Comparison of ENCODE assay signal across 16 mouse cellular contexts in genomic region chr12:16270876-16271275, GRCm38 (mm10).
DNase-seq lines count a peak whose midpoint lies in the region; ATAC-seq lines count a peak whose summit lies in the region.
"Had no signal": no experiment of that assay in that cellular context is flagged by ENCODE, and none has a peak within 500 bp of the region (broad histone marks: within the 10 kb centered on the region; RNA-seq: fewer than 3 reads in every experiment).

No protein-coding gene starts in this region.

- H3K4me2 ChIP-seq in hindbrain, embryonic 12.5 days (replicated peaks), result no peak overlapping the region
- no peak overlapping the region for H3K4me2 ChIP-seq in hindbrain, embryonic 11.5 days (replicated peaks; ENCODE audit: low read depth, low read length)
- H3K4me2 ChIP-seq in heart, embryonic 12.5 days, result no peak overlapping the region
- H3K4me2 ChIP-seq: embryonic facial prominence, embryonic 15.5 days; limb, embryonic 15.5 days had no signal

- H3K4me1 ChIP-seq in hindbrain, embryonic 12.5 days, result no peaks in the 10 kb centered on the region
- H3K4me1 ChIP-seq in hindbrain, embryonic 11.5 days (replicated peaks; ENCODE audit: control insufficient read depth, insufficient read depth, low read length), result no peaks in the 10 kb centered on the region
- peaks cover 25% of the 10 kb centered on the region for H3K4me1 ChIP-seq in heart, embryonic 12.5 days (replicated peaks)
- H3K4me1 ChIP-seq: embryonic facial prominence, embryonic 15.5 days; limb, embryonic 15.5 days; megakaryocyte, embryonic 14.5 days had no signal

- no peaks in the 10 kb centered on the region for H3K9me3 ChIP-seq in hindbrain, embryonic 12.5 days (replicated peaks)
- H3K9me3 ChIP-seq in hindbrain, embryonic 11.5 days (ENCODE audit: control insufficient read depth, low read length), result no peaks in the 10 kb centered on the region
- H3K9me3 ChIP-seq in heart, embryonic 12.5 days (replicated peaks), result no peaks in the 10 kb centered on the region
- H3K9me3 ChIP-seq: embryonic facial prominence, embryonic 15.5 days; limb, embryonic 15.5 days; megakaryocyte, embryonic 14.5 days had no signal

- H3K27me3 ChIP-seq in hindbrain, embryonic 12.5 days, result no peaks in the 10 kb centered on the region
- no peaks in the 10 kb centered on the region for H3K27me3 ChIP-seq in hindbrain, embryonic 11.5 days (ENCODE audit: control insufficient read depth, insufficient read depth, low read length)
- no peaks in the 10 kb centered on the region for H3K27me3 ChIP-seq in heart, embryonic 12.5 days (replicated peaks)
- H3K27me3 ChIP-seq: embryonic facial prominence, embryonic 15.5 days; limb, embryonic 15.5 days had no signal

- H3K4me3 ChIP-seq in hindbrain, embryonic 12.5 days, result no peak overlapping the region
- H3K4me3 ChIP-seq in hindbrain, embryonic 11.5 days (ENCODE audit: low read depth, low read length), result no peak overlapping the region
- no peak overlapping the region for H3K4me3 ChIP-seq in heart, embryonic 12.5 days
- H3K4me3 ChIP-seq: embryonic facial prominence, embryonic 15.5 days; limb, embryonic 15.5 days; megakaryocyte, embryonic 14.5 days had no signal

- no peak overlapping the region for H3K9ac ChIP-seq in hindbrain, embryonic 12.5 days
- H3K9ac ChIP-seq in hindbrain, embryonic 11.5 days (ENCODE audit: low read depth, low read length), result no peak overlapping the region
- no peak overlapping the region for H3K9ac ChIP-seq in heart, embryonic 12.5 days
- H3K9ac ChIP-seq: embryonic facial prominence, embryonic 15.5 days; limb, embryonic 15.5 days had no signal

- no peak for ATAC-seq in hindbrain, embryonic 12.5 days (ENCODE audit: low FRiP score)
- no peak for ATAC-seq in hindbrain, embryonic 11.5 days (ENCODE audit: low FRiP score)
- ATAC-seq in heart, embryonic 12.5 days (ENCODE audit: insufficient number of reproducible peaks, low FRiP score), result peak; percentile 57; the same call in 1 of the 2 replicates
- no peak for ATAC-seq in CD4-positive, CD25-positive, alpha-beta regulatory T cell, adult 4 months
- ATAC-seq: forebrain, embryonic 16.5 days had no signal

- H3K36me3 ChIP-seq in hindbrain, embryonic 12.5 days, result no peaks in the 10 kb centered on the region
- no peaks in the 10 kb centered on the region for H3K36me3 ChIP-seq in hindbrain, embryonic 11.5 days (ENCODE audit: control insufficient read depth, insufficient read depth, low read length)
- no peaks in the 10 kb centered on the region for H3K36me3 ChIP-seq in heart, embryonic 12.5 days
- H3K36me3 ChIP-seq: embryonic facial prominence, embryonic 15.5 days; limb, embryonic 15.5 days had no signal

- DNase-seq in hindbrain, embryonic 11.5 days (ENCODE audit: low spot score), result no peak
- peak; percentile 12 for DNase-seq in gastrocnemius, postnatal 10 days
- peak; percentile 31 for DNase-seq in lung, postnatal 10 days
- no peak for DNase-seq in retina, postnatal 1 day
- DNase-seq in kidney, adult 8-10 months, result no peak
- DNase-seq: B cell, adult 2 months; cerebellum, postnatal 25 days; kidney, postnatal 4 days; thymus, adult 18-20 months had no signal

- WGBS in hindbrain, embryonic 12.5 days, result 76% methylated on average over 7 of the region's 7 CpGs
- WGBS in hindbrain, embryonic 11.5 days, result 85% methylated on average over 7 of the region's 7 CpGs
- WGBS in heart, embryonic 12.5 days, result 46% methylated on average over 7 of the region's 7 CpGs

- peak overlapping the region; percentile 57 for H3K27ac ChIP-seq in hindbrain, embryonic 12.5 days
- no peak overlapping the region for H3K27ac ChIP-seq in hindbrain, embryonic 11.5 days (ENCODE audit: low read depth, low read length)
- H3K27ac ChIP-seq in heart, embryonic 12.5 days (ENCODE audit: poor library complexity, severe bottlenecking), result peak overlapping the region; percentile 46
- H3K27ac ChIP-seq: embryonic facial prominence, embryonic 15.5 days; limb, embryonic 15.5 days had no signal

Comparison
In these comparisons a context has a peak if more than half of its experiments do, and no peak if none do; other contexts are left out.
1. DNase-seq: peak in gastrocnemius, postnatal 10 days (single experiment) and lung, postnatal 10 days (single experiment); none in hindbrain, embryonic 11.5 days (single experiment), retina, postnatal 1 day (single experiment) and kidney, adult 8-10 months (0 of 2).